Mouse (Mus musculus): ENCODE measurements around the gene Inpp1. TPM values are rescaled to one million over a fixed set of nuclear protein-coding genes. Genes with fewer than 3 reads are reported as not detected.
"Not testable (repeated sequence)": the region's sequence is repeated elsewhere in the genome, so short reads cannot be mapped to it uniquely, and the experiment has no call there.

The Inpp1 gene
- polyA plus RNA-seq (2012; fragmentation: generic; extraction: Trizol): 3.6 TPM

- TF ChIP-seq TCF12 (IDR thresholded peaks at IDR 0.05; ENCODE audit: insufficient read depth, poor library complexity, severe bottlenecking) (no peak), POLR2A (IDR thresholded peaks at IDR 0.05; ENCODE audit: insufficient read length, low read depth) (peak; percentile 63), REST (IDR thresholded peaks at IDR 0.05; ENCODE audit: insufficient read depth, insufficient read length) (no peak), MYOD1 (IDR thresholded peaks at IDR 0.05; ENCODE audit: control insufficient read depth in 1 of 3, insufficient read length in 2 of 3, low read depth in 2 of 3) (no peak)
- Histone ChIP-seq H3K27me3 (ENCODE audit: control insufficient read depth, insufficient read depth, insufficient read length) (no peaks in the 10 kb centered on the region), H3K4me3 (peak within 1 kb of the TSS; percentile 46), H3K36me3 (ENCODE audit: control insufficient read depth, insufficient read depth) (no peaks in the 10 kb centered on the region), H3K4me2 (ENCODE audit: low read depth) (peak within 1 kb of the TSS; percentile 82), H3K79me2 (ENCODE audit: control insufficient read depth, insufficient read depth) (no peaks in the 10 kb centered on the region), H3ac (ENCODE audit: control insufficient read depth, insufficient read length) (no peak within 1 kb of the TSS)
Observed at GRCm38 (mm10) chr1:52816910-52817812, at the start of gene Inpp1. Gene Inpp1, minus strand, starts transcription at chr1:52817688.

- H3ac ChIP-seq (ENCODE audit: control insufficient read depth, insufficient read length): no peak overlapping the region
- H3K27me3 ChIP-seq (ENCODE audit: control insufficient read depth, insufficient read depth, insufficient read length): no peaks in the 10 kb centered on the region
- H3K4me2 ChIP-seq (ENCODE audit: low read depth): no peak overlapping the region
- no peaks in the 10 kb centered on the region for H3K79me2 ChIP-seq (ENCODE audit: control insufficient read depth, insufficient read depth)
- no peaks in the 10 kb centered on the region for H3K36me3 ChIP-seq (ENCODE audit: control insufficient read depth, insufficient read depth)
- H3K4me3 ChIP-seq: no peak overlapping the region
- TF ChIP-seq TCF3 (IDR thresholded peaks at IDR 0.05; ENCODE audit: insufficient read length, low read depth) (no peak), REST (IDR thresholded peaks at IDR 0.05; ENCODE audit: insufficient read depth, insufficient read length) (no peak), POLR2AphosphoS2 (IDR thresholded peaks at IDR 0.05; ENCODE audit: insufficient read length, low read depth) (no peak), POLR2A (IDR thresholded peaks at IDR 0.05; ENCODE audit: insufficient read length, low read depth) (no peak), E2F4 (IDR thresholded peaks at IDR 0.05; ENCODE audit: insufficient read depth) (no peak), MYOD1 (IDR thresholded peaks at IDR 0.05; ENCODE audit: control insufficient read depth in 1 of 3, insufficient read length in 2 of 3, low read depth in 2 of 3) (no peak), SRF (IDR thresholded peaks at IDR 0.05; ENCODE audit: control insufficient read depth, insufficient read length, low read depth) (no peak), CEBPB (IDR thresholded peaks at IDR 0.05; ENCODE audit: insufficient read depth, poor library complexity, severe bottlenecking) (no peak), MYOG (IDR thresholded peaks at IDR 0.05; ENCODE audit: control insufficient read depth in 1 of 3, insufficient read depth in 1 of 3, insufficient read length in 2 of 3, low read depth in 2 of 3) (no peak), USF1 (IDR thresholded peaks at IDR 0.05; ENCODE audit: low read depth) (no peak), TCF12 (IDR thresholded peaks at IDR 0.05; ENCODE audit: insufficient read depth, poor library complexity, severe bottlenecking) (no peak)
Observed at GRCm38 (mm10) chr1:52866007-52866406, 48.5 kb upstream of the Inpp1 start.

- no peak for TF ChIP-seq CEBPB (IDR thresholded peaks at IDR 0.05; ENCODE audit: insufficient read depth, poor library complexity, severe bottlenecking)
- no peak for TF ChIP-seq E2F4 (IDR thresholded peaks at IDR 0.05; ENCODE audit: insufficient read depth)
- no peak for TF ChIP-seq USF1 (IDR thresholded peaks at IDR 0.05; ENCODE audit: low read depth)
- TF ChIP-seq MYOG (IDR thresholded peaks at IDR 0.05; ENCODE audit: control insufficient read depth in 1 of 3, insufficient read depth in 1 of 3, insufficient read length in 2 of 3, low read depth in 2 of 3): no peak
- no peak for TF ChIP-seq TCF12 (IDR thresholded peaks at IDR 0.05; ENCODE audit: insufficient read depth, poor library complexity, severe bottlenecking)
- TF ChIP-seq MYOD1 (IDR thresholded peaks at IDR 0.05; ENCODE audit: control insufficient read depth in 1 of 3, insufficient read length in 2 of 3, low read depth in 2 of 3): no peak
- TF ChIP-seq POLR2A (IDR thresholded peaks at IDR 0.05; ENCODE audit: insufficient read length, low read depth): no peak
- TF ChIP-seq REST (IDR thresholded peaks at IDR 0.05; ENCODE audit: insufficient read depth, insufficient read length): no peak
- no peak for TF ChIP-seq TCF3 (IDR thresholded peaks at IDR 0.05; ENCODE audit: insufficient read length, low read depth)
- TF ChIP-seq MAX (IDR thresholded peaks at IDR 0.05; ENCODE audit: low read depth): no peak
- TF ChIP-seq SRF (IDR thresholded peaks at IDR 0.05; ENCODE audit: control insufficient read depth, insufficient read length, low read depth): no peak
- no peak for TF ChIP-seq POLR2AphosphoS2 (IDR thresholded peaks at IDR 0.05; ENCODE audit: insufficient read length, low read depth)
Observed at GRCm38 (mm10) chr1:52864220-52864619, 46.7 kb upstream of the Inpp1 start.

GRCm38 (mm10) chr1:52855904-52856601 is 38.6 kb upstream of the Inpp1 start:
- no peak for TF ChIP-seq TCF3 (IDR thresholded peaks at IDR 0.05; ENCODE audit: insufficient read length, low read depth)
- no peak for TF ChIP-seq REST (IDR thresholded peaks at IDR 0.05; ENCODE audit: insufficient read depth, insufficient read length)
- H3K27me3 ChIP-seq (ENCODE audit: control insufficient read depth, insufficient read depth, insufficient read length): no peaks in the 10 kb centered on the region

More at GRCm38 (mm10) chr1:52864220-52864619, 46.7 kb upstream of the Inpp1 start:
- H3K4me2 ChIP-seq (ENCODE audit: low read depth): no peak overlapping the region
- H3K36me3 ChIP-seq (ENCODE audit: control insufficient read depth, insufficient read depth): no peaks in the 10 kb centered on the region
- H3K27me3 ChIP-seq (ENCODE audit: control insufficient read depth, insufficient read depth, insufficient read length): no peaks in the 10 kb centered on the region
- no peak overlapping the region for H3K4me3 ChIP-seq
- H3ac ChIP-seq (ENCODE audit: control insufficient read depth, insufficient read length): no peak overlapping the region
- H3K79me2 ChIP-seq (ENCODE audit: control insufficient read depth, insufficient read depth): no peaks in the 10 kb centered on the region

GRCm38 (mm10) chr1:52854029-52854428 is 36.5 kb upstream of the Inpp1 start:
- not testable (repeated sequence) for H3K79me2 ChIP-seq (ENCODE audit: control insufficient read depth, insufficient read depth); H3K27me3 ChIP-seq (ENCODE audit: control insufficient read depth, insufficient read depth, insufficient read length); H3ac ChIP-seq (ENCODE audit: control insufficient read depth, insufficient read length); H3K36me3 ChIP-seq (ENCODE audit: control insufficient read depth, insufficient read depth); H3K4me3 ChIP-seq; H3K4me2 ChIP-seq (ENCODE audit: low read depth)

More at GRCm38 (mm10) chr1:52855904-52856601, 38.6 kb upstream of the Inpp1 start:
- Histone ChIP-seq H3ac (ENCODE audit: control insufficient read depth, insufficient read length) (no peak overlapping the region), H3K79me2 (ENCODE audit: control insufficient read depth, insufficient read depth) (no peaks in the 10 kb centered on the region), H3K4me2 (ENCODE audit: low read depth) (no peak overlapping the region), H3K4me3 (no peak overlapping the region), H3K36me3 (ENCODE audit: control insufficient read depth, insufficient read depth) (no peaks in the 10 kb centered on the region)
